Mouse (Mus musculus) mesoderm, embryonic 11.5 days (tissue): ENCODE results near the gene Mylk4.

Experiments
- DNase-seq: peaks from one replicate; pipeline ENCODE4 v3.0.0-alpha.2; 2012; ENCODE audit warnings: low read depth, low spot score

Gene Mylk4

DNA sequence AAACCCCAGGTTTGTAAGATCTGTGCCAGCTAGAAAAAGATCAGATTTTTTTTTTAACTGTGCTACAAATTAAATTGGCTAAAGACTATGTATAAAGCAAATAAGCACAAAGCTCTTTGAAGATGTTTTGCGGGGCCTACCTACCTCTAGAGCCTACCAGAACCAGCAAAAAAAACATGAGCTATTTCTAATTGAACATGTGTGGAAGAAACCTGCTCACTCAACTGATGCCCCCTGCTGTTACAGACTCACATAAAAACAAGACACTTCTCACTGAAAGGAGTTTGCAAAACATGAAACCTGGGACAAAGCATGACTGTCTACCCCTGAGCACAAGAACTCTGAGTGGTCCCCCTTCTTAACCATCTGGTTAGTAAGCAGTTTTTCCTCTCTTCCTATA lies 13.3 kb upstream of the Mylk4 start:
- DNase-seq: peak; percentile 43

DNA sequence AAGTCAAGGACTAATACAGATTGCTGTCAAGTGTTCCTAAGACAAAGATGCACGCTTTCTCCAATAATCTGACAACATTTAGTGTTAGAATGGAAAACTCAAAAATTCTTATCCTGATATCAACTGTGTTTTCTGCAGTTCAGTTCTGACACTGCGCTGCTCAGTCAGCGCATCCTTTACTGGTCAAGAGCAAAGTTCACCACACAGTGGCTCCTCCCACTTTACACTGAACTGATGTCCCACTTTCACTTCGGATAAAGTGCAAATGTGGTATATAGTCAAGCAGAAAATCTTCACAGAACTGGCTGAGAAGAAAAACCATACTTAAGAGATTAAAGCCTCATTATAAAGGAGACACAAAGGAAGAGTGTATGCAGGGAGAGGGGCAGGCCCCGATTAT lies 11.4 kb upstream of the Mylk4 start:
- no peak for DNase-seq

DNA sequence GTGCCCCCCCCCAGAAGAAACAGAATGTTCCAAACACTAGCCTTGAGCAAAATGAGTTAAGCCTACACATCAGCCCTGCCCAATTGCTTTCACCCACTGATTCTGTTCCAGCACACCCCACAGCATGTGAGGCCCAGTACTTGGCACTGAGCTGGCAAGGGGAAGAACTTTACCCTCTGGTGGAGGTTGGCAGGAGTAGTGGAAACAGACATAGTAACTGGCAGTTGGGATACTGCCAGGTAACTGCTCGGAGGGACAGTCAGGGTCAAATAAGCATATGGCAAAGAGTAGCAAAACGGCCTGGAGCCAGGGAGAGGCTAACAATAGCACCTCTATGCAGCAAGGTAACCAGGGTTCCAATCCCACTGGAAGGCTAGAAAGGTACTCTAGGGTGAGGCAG lies 10.9 kb upstream of the Mylk4 start:
- DNase-seq: no peak

DNA sequence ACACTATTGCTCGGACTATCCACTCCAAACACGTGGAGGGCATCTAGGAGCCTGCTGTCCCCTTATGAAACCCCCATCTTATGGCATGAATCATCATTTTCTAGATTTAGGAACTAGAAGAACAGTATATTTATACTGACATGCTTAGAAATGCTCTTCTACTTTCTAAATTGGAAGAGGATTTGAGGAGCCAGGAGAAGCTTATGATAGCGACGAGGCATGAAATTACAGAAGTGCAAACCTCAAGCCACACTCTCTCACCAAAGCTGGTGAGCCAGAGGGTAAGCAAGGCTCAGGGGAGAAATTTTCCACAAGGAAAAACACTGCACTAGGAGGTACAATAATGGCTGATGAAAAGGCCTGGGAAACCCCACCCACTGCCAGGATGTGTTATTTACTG lies 6.0 kb upstream of the Mylk4 start:
- no peak for DNase-seq

DNA sequence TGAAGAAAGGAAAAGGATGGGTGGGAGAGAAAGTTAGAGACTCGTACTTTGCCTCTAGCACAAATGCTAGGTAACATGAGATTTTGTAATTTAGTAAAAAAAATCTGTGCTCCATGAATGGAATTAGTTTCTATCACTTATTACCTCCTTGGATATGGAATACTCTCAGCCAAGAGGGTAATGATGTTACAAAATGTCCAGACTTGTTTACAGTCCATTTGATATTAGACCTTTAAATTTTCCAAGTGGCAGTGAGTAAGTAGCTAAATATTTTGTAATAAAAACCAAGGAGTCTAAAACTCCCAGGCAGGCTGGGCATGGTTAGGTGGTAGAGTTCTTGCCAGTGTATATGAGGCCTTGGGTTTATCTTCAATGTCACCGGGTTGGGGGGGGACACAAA lies 3.8 kb upstream of the Mylk4 start:
- no peak for DNase-seq

DNA sequence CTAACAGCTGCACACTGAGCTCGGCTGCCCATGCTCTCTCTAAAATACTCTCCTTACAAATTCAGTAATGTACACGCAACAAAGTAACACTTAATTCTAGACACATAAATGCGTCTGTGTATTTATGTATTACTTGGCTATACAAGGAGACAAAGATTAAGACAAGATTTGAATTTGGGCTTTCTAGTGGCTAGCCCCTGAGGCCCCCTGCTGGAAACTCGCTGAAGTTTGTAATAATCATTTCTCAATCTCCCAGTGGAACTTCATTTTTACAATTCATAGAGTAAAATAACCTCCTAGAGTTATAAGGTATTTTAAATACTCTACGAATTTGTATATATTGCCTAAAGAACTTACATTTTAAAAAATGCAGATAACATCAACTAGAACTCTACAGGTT lies 699 bp downstream of the Mylk4 start:
- no peak for DNase-seq

DNA sequence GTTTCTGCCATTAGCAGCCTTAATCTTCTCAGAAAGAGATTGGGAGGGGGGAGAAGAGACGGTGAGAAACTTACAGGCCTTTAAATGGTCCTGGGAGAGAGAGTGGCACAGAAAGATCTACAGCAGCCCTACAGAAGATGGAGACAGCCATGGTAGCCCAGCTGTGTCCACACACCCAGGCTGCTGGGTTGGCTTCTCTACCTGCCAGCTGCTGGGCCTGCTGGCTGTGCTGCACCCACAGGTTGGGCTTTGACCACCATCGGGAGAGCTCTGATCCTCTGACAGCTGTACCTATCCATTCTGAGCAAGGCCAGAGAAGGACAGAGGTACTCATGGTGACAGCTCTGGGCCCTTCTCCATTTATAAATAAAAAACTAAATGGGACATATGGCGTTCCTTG lies 4.9 kb downstream of the Mylk4 start:
- no peak for DNase-seq

DNA sequence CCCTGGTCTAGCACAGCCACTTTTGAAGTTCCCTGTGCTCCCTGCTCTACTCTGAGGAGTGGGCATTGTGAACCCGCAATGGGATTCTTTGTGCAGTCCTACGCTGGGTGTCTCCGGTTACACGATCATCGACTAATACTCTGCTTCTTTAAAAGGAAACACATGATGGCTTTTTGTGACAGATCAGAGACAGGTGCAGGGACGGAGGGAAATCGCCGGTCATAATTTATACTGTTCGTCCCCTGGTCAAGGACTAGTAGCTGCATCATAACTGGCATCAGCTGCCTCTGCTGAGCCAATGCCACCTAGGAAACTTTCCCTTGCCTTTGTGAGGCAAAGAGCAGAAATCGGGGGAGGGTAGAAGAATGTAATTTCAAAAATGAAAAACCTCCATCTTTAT lies 7.4 kb downstream of the Mylk4 start:
- peak; percentile 22 for DNase-seq

DNA sequence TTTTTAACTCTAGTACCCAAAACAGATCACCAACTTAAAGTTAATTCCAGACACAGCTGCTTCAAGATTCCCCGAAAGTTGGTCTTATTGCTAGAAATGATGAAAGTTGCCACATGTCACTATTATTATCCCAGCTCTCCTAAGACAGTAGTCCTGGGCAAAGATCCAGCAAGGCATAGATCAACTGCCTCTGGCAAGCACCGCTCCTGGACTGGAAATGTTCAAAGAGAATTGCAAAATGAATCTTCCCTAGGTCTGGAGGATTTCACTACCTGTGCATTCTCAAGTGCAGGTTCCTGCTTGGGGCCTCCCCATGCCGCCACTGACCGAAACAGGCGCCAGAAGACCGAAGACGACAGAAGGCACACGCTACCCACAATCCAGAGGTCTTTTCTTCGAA lies 7.9 kb downstream of the Mylk4 start:
- DNase-seq: no peak

DNA sequence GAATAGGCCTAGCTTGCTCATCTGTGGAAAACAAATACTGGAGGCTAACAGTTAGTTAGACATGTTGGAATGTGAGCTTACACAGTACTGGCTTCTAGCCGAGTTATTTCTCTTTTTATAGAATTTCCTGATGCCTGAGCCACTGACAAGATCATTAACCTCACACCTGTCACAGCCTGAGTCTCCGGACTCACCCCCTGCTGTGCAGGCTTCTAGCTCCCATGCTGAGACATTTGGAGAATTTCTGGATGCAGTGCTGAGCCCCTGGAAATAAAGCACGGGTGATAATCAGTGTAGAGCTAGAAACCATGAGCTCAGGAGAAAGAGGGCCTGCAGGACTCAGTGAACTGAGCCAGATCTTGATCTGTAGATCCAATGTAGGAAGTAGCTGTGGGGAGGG lies 13.8 kb downstream of the Mylk4 start:
- peak; percentile 45 for DNase-seq

DNA sequence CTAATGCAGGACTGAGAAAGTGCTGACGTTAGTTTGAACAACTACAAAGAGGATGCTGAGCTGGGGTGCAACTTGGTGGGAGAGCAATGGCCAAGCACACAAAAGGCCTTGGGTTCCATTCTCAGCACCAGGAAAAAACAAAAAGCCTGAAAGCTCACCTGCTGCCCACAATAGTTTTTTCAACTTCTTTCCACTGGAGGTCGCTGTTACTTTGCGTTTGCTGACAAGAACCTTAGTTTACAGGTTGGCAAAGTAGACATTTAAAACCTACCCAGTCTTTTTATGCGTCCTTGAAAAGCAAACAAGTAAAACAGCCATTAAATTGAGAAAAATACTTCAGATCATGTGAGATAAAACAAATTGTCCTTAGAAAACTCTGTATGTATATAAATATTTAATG lies 15.7 kb downstream of the Mylk4 start:
- DNase-seq: peak; percentile 55

DNA sequence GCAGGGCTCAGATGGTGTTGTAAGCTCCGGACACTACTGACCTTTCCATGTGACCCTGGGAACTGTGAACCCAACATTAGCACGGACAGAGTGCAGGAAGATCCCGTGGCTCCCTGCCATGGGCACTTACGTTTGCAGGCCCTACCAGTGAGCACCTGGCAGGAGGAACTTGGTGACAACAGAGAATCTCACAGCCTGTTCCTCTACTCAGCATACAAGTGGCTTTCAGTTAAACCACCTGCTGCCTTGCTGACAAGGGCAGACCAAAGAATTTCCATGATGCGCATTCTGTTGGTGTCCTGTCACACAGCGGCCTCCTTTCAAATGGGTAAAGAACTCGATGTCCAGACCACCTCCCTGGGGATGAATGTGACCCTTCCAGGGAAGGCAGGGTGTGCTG lies 19.3 kb downstream of the Mylk4 start:
- DNase-seq: no peak

DNA sequence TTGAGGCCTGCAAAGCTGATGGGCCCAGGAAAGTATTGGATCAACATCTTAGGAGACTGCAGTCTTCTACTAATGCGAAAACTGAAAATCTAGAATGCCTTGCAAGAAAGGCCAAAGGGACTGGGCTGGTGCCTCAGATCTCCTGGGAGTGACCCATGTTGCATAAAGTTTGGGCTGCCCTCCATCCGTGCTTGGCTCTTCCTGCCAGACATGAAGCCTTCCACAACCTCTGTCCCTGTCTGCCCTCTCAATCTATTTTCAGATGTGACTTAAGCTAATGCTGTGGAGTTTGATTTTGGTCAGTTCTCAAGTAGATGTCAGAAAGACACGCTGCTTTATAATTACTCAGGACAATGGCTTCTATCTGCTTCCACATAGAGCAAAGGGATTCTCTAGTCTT lies 20.6 kb downstream of the Mylk4 start:
- no peak for DNase-seq

DNA sequence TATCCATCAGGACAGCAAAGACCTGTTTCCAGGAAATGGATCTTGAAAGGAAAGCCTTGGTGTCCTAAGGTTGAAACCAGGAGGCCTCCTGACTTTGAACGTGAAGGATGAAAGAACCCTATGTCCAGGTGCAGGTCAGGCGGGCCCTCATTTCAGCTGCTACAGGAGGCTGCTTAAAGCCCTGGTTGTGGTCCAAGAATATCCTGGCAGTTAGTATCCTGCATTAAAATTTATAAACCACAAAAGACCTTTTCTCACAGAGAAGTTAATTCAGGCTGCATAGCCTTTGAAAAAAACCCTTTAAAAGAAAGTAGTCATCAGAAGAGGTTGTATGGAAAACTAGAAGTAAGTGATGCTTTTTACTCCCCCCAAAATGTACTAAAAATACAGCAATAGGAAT lies 23.0 kb downstream of the Mylk4 start:
- no peak for DNase-seq

DNA sequence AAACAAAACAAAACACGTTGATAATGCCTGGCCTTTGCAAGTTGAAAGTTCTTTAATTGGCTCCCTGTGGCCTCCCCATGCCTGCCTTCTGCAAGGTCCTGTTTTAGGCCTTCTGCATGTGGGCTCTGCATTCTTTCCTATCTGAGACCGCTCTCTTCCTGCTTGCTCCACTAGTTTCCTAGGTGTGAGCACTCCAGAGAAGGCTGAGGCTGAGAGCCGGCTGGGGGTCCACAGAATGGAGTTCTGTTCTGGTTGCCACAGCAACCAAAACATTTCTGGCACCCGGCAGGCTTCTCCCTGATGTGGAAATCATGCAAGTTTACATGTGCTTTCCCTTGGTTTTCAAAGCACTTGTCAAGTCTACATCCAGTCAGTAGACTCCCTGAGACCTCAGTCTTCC lies 24.7 kb downstream of the Mylk4 start:
- no peak for DNase-seq

DNA sequence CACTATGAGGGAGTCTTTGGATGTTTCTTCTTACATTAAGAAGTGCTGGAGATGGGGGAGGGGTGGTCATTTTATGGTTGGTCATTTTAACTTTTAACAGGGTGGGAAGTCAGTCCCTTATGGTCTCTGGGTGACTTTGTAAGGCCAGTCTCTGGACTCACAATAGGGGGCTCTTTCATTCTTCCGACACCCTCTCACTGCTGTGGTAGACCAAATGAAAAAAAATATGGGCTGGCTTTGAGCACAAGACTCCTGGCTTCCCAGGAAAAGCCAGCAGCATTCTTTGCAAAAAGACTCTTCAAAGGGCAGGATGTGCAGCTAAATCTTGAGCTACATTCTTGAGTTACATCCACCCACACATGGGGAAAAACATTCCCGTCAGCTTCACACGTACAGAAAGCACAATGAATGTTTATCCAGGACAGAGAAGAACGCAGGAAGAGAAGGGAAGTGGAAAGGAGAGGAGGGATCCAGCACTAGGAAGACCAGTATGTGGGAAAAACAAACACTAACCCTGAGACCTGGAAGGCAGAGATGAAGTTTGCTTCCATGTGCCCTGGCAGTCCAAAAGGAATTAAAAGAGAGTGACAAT lies 31.6 kb downstream of the Mylk4 start:
- peak; percentile 49 for DNase-seq

DNA sequence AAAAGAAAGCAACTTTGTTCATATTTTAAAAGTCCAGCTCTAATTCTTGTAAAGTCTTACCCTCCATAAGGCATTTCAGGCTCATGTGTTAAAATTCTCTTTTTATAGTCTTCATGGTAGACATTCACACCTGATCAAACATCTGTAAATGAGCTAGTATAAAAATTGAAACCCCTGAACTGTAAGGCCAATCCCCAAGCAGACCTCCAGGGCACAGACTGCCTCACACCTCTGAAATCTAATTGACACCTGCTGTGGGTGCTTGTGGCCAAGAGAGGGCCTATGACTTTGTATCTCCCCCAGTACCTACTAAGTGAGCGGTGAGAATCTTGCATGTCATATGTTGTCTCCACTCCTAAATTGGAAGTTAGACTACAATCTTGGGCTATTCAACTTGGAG lies 33.2 kb downstream of the Mylk4 start:
- no peak for DNase-seq

DNA sequence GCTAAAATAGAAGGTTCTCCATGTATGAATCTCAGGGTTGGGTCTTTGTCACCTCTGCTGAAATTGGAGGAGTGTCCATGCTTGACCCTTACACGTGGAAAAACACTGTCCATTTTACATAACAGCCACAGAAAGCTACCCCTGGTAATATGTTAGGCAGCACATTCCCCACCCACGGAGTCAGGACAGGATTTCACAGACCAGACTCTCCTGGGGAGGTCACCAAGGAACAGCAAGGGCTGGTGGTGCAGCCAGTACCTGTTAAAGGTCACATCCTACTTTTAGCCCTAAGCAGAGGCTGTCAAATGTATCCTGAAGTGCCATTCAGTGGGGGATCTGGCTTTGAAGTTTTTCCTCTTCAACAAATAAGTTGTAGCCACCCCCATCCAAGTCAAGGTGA lies 35.3 kb downstream of the Mylk4 start:
- DNase-seq: no peak

DNA sequence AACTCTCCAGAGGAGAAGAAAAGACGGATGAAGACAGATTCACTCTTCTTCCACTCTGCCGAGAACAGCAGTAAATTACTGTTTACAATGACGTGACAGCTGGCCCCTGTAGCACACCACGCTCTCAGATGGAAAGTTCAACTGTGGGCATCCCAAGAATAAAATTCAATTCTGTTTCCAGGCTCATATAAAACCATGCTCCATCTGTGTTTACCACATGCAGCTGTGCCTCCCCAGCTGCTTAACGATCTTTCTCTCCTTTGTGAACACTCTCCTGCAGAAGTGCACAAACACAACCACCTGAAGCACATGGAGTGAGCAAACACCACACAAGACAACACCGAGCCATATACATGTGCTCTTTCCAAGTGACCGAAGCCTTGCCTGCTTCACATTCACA lies 42.6 kb downstream of the Mylk4 start:
- no peak for DNase-seq

DNA sequence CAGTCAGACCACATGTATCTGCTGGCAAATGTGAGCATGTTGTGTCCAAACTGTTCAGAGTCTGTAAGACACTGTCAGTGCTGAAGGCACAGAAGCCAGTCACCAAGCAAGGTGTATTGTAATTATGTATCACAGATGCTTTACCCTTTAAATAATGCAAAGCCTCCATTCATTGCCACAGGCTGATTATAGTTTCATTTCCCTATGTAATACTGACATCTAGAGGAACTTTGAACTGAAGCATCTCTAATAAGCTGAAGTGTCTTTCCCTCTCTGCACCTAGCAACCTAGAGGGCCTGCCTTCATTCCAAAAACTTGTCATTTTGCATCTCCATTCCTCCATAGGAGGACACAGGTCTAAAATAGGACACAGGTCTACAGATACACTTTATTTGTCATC lies 52.5 kb downstream of the Mylk4 start:
- DNase-seq: no peak

DNA sequence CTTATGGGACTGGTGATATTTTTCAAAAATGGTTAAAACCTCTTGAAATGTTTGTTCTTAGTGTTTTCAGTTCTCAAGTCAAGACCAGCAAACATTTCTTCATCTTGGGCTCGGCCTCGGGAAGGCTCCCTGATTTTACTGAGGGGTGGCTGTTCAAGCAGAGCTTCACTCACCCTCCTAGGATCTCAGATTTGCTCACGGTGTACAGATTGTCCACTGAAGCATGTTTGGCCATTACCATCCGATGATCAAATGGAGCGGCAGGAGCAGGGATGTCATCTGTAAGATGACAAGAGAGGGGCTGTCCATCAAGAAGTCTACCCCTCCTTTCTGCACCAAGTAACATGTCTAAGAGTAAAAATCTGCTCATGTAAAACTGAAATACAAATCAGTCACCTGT lies 59.1 kb downstream of the Mylk4 start:
- no peak for DNase-seq

DNA sequence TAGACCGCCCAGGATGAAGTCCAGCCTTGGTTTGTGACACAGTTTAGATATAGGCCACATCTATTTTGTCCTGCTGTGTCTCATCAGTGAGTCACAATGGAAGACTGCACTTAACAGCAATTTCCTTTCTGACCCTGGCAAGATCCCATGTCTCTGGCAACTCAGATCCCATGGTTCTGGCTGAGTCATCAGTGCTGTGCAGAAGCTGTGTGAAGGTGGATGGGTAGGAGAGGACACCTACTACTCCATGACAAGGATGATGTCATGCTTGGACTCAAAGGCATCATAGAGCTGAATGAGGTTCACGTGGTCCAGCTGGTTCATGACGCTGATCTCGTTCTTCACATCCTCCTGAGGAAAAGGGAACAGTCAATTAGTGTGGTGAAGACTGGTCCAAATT lies 62.0 kb downstream of the Mylk4 start:
- no peak for DNase-seq

DNA sequence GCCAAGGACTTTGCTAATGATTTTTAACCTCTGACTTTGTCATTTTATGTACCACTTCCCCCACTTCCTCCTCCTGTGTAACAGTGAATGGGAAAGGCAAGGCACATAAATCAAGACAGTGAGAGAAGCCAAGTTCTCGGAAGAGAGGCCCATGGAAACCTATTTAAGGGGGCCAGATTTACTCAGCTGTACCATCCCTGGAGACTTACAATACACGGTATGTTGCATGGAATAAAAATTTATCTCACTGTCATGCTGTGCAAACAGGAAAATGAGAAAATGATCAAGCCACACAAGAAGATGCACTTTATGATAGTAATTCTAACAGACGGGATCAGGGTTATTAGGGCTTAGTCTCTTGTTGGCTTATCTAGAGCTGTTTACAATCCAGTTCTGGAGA lies 64.5 kb downstream of the Mylk4 start:
- no peak for DNase-seq

DNA sequence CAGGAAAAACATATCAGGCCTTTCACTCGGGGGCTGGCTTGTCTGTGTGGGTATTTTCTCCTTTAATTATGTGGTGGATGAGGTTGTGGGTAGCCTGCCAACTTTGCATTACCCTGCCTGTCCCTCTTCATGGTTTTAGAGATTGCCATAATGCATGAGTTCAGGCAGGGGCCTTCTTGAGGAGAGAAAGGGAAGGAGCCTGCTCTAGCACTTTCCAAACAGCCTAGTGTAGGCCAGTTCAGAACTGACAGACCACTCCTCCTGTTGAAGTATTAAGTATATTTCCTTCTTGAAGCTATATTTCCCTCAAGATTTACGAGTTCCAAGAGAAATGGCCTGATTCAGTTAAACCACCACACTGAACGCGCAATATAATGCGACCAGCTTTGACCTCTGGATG lies 66.0 kb downstream of the Mylk4 start:
- DNase-seq: no peak

DNA sequence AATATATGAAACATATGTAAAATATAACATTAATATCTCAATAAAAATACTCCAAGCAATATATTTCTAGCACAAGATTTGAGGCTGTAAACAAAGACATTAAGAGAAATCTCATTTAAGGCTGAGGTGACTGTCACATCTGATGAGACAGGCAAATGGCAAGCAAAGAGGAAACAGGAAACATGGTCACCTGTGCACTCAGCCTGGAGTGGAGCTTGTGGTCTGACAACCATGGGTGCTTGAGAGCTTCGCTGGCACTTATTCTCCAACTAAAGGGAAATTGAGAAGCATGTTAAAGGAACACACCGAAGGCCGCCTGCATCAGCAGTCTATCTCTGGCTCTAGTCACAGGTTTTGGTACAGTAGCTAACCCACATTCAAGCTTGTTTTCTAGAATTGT lies 71.2 kb downstream of the Mylk4 start:
- DNase-seq: no peak
